In genomic region chr1:131096132-131096695, GRCm38 (mm10) we compare ENCODE assay signal across 8 mouse cellular contexts. TPM values are rescaled to one million over a fixed set of nuclear protein-coding genes. Genes with fewer than 3 reads are reported as not detected.
A peak's percentile ranks its signal among the peaks of the same experiment; 100 is the strongest.
DNase-seq lines count a peak whose midpoint lies in the region; ATAC-seq and TF ChIP-seq lines count a peak whose summit lies in the region.

No protein-coding gene starts in this region.

- DNase-seq in kidney, postnatal 0 days (ENCODE audit: low spot score): peak; percentile 51
- no peak for DNase-seq in kidney, postnatal 4 days
- DNase-seq in cerebellum, adult 11 months: no peak
- DNase-seq in adipocyte (ENCODE audit: low spot score): no peak
- no peak for DNase-seq in urinary bladder, postnatal 10 days (ENCODE audit: low spot score)

- ATAC-seq in kidney, postnatal 0 days (replicated peaks; ENCODE audit: low FRiP score, low read depth): no peak
- ATAC-seq in intestine, embryonic 16.5 days: peak; percentile 15
- ATAC-seq in monocyte, adult 5-6 weeks (replicated peaks; ENCODE audit: insufficient number of reproducible peaks, low FRiP score, low TSS enrichment, poor library complexity, severe bottlenecking): peak; percentile 21

- peak overlapping the region; percentile 95 for H3K27ac ChIP-seq in kidney, postnatal 0 days
- H3K27ac ChIP-seq in brown adipose tissue, adult 24 weeks (replicated peaks; ENCODE audit: low read depth, low read length): peak overlapping the region; percentile 93
- peak overlapping the region; percentile 93 for H3K27ac ChIP-seq in intestine, embryonic 16.5 days (ENCODE audit: low read length)

- 8% methylated on average over 9 of the region's 9 CpGs for WGBS in kidney, postnatal 0 days
- WGBS in intestine, embryonic 16.5 days: 14% methylated on average over 9 of the region's 9 CpGs

- H3K27me3 ChIP-seq in kidney, postnatal 0 days (ENCODE audit: insufficient read depth, low read length): no peaks in the 10 kb centered on the region
- H3K27me3 ChIP-seq in intestine, embryonic 16.5 days (replicated peaks; ENCODE audit: control insufficient read depth, insufficient read depth, low read length): no peaks in the 10 kb centered on the region

- no peaks in the 10 kb centered on the region for H3K36me3 ChIP-seq in kidney, postnatal 0 days (ENCODE audit: insufficient read depth, low read length)
- H3K36me3 ChIP-seq in intestine, embryonic 16.5 days (ENCODE audit: control insufficient read depth, insufficient read depth, low read length): no peaks in the 10 kb centered on the region

- peaks cover 49% of the 10 kb centered on the region for H3K4me1 ChIP-seq in kidney, postnatal 0 days (replicated peaks; ENCODE audit: insufficient read depth, low read length)
- peaks cover 26% of the 10 kb centered on the region for H3K4me1 ChIP-seq in brown adipose tissue, adult 24 weeks (ENCODE audit: control insufficient read depth, insufficient read depth, insufficient read length, low read length)
- H3K4me1 ChIP-seq in intestine, embryonic 16.5 days (ENCODE audit: control insufficient read depth, insufficient read depth, low read length): peaks cover 36% of the 10 kb centered on the region

- no peaks in the 10 kb centered on the region for H3K9me3 ChIP-seq in kidney, postnatal 0 days (replicated peaks; ENCODE audit: low read length)
- no peaks in the 10 kb centered on the region for H3K9me3 ChIP-seq in intestine, embryonic 16.5 days (ENCODE audit: control insufficient read depth, low read length)

- H3K4me3 ChIP-seq in kidney, postnatal 0 days (replicated peaks; ENCODE audit: low read depth, low read length): peak overlapping the region; percentile 83
- H3K4me3 ChIP-seq in brown adipose tissue, adult 24 weeks (ENCODE audit: insufficient read depth, low read depth, low read length): peak overlapping the region; percentile 80
- H3K4me3 ChIP-seq in intestine, embryonic 16.5 days (ENCODE audit: low read length): peak overlapping the region; percentile 85

- H3K9ac ChIP-seq in kidney, postnatal 0 days (ENCODE audit: low read depth, low read length): peak overlapping the region; percentile 93
- peak overlapping the region; percentile 90 for H3K9ac ChIP-seq in intestine, embryonic 16.5 days (ENCODE audit: low read depth, low read length)

- TF ChIP-seq CTCF in kidney, postnatal 0 days (IDR thresholded peaks at IDR 0.05; ENCODE audit: low read depth): no peak

- peak overlapping the region; percentile 88 for H3K4me2 ChIP-seq in kidney, postnatal 0 days (ENCODE audit: low read length)
- H3K4me2 ChIP-seq in intestine, embryonic 16.5 days (ENCODE audit: low read depth, low read length): peak overlapping the region; percentile 71

RNA-seq across cellular contexts. Expression of gene Mapkapk2, which starts 1.4 kb away (rescaled TPM):
- polyA plus RNA-seq in kidney, postnatal 0 days (2015; fragmentation: Nextera tagmentation; extraction: Ambion mirVana): 50.1 and 55.9 TPM in 2 replicates
- polyA plus RNA-seq in brown adipose tissue, adult 24 weeks (2012; ENCODE audit: insufficient read depth, insufficient read length, missing spikeins): 76.7 and 87.6 TPM in 2 replicates
- 13.1 and 23.5 TPM in 2 replicates for polyA plus RNA-seq in intestine, embryonic 16.5 days (2015; fragmentation: Nextera tagmentation; extraction: Ambion mirVana)
- 205 to 262 TPM (median 212 TPM) in 3 replicates for total RNA-seq in monocyte, adult 5-6 weeks (2017)

RNA-seq across cellular contexts. Expression of gene Dyrk3, which starts 41.9 kb away (rescaled TPM):
- polyA plus RNA-seq in kidney, postnatal 0 days (2015; fragmentation: Nextera tagmentation; extraction: Ambion mirVana): 5.2 and 5.8 TPM in 2 replicates
- polyA plus RNA-seq in brown adipose tissue, adult 24 weeks (2012; ENCODE audit: insufficient read depth, insufficient read length, missing spikeins): not detected in 2 replicates
- 2.3 and 2.4 TPM in 2 replicates for polyA plus RNA-seq in intestine, embryonic 16.5 days (2015; fragmentation: Nextera tagmentation; extraction: Ambion mirVana)
- 0.67 to 5.1 TPM (median 0.68 TPM) in 3 replicates for total RNA-seq in monocyte, adult 5-6 weeks (2017)

RNA-seq across cellular contexts. Expression of gene Eif2d, which starts 56.8 kb away (rescaled TPM):
- 49.1 and 53.0 TPM in 2 replicates for polyA plus RNA-seq in kidney, postnatal 0 days (2015; fragmentation: Nextera tagmentation; extraction: Ambion mirVana)
- 21.0 and 24.0 TPM in 2 replicates for polyA plus RNA-seq in brown adipose tissue, adult 24 weeks (2012; ENCODE audit: insufficient read depth, insufficient read length, missing spikeins)
- polyA plus RNA-seq in intestine, embryonic 16.5 days (2015; fragmentation: Nextera tagmentation; extraction: Ambion mirVana): 53.8 and 58.0 TPM in 2 replicates
- total RNA-seq in monocyte, adult 5-6 weeks (2017): 4.0 to 11.8 TPM (median 9.0 TPM) in 3 replicates
